Mouse (Mus musculus): ENCODE measurements around the gene Capn5. TPM values are rescaled to one million over a fixed set of nuclear protein-coding genes. Genes with fewer than 3 reads are reported as not detected.

The Capn5 gene
- total and polyA plus RNA-seq, 3 experiments: 0.04 to 0.54 TPM; not detected in 1

DNA sequence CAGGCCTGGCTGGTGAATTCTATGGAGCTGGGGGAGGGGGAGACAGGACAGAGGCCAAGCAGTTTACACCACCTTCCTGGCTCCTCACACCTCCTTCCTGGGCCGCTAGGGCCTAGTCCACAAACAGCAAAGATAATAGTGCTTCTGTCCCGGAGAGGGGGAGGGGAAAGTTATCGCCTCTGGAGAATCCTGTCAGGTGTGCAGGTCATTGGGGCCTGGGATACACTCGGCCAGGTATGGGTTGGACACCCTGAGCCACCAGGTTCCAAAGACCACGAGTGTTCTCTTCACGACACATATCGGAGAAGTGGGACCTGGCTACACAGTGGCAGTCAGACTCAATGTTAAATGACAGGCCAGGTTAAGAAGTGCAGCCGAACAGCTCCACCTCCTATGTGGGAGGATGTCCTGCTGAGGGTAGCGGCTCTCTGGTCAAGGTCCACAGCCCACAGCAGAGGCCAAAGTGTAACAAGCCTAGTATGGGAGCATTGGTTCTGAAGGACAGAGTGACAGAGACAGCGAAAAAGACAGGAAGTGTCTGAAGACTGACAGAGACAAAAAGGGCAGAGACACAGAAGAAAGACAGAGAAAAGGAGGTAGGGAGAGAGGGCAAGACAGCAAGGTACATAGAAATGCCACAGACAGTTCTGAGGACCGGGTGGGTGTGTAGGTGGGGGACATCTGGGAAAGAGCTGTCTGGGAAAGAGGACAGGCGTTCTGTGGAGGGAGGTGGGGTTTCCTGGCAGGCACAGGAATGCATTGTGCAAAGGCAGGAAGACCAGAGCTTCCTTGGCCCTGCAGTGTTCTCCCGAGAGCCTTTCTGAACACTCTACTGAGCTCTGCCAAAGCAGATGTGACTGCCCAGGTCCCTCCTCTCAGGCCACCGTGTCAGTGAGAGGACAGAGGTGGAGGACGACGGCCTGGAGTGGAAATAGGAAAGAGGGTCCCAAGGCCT is 73.3 kb downstream of the Capn5 start:
- TF ChIP-seq POLR2AphosphoS5 (IDR thresholded peaks at IDR 0.05; ENCODE audit: borderline replicate concordance, low read depth, low read length): no peak
- TF ChIP-seq ETS1 (IDR thresholded peaks at IDR 0.05; ENCODE audit: low read depth, low read length): no peak
- no peak for TF ChIP-seq KAT2A (conservative IDR thresholded peaks at IDR 0.05; ENCODE audit: low read depth, low read length)
- no peak for TF ChIP-seq SIN3A (IDR thresholded peaks at IDR 0.05; ENCODE audit: low read length)
- no peak for TF ChIP-seq CHD1 (IDR thresholded peaks at IDR 0.05; ENCODE audit: low read depth, low read length)
- TF ChIP-seq MYB (IDR thresholded peaks at IDR 0.05; ENCODE audit: low read depth, low read length): no peak
- no peak for TF ChIP-seq POLR2A (IDR thresholded peaks at IDR 0.05; ENCODE audit: control insufficient read depth in 1 of 2, insufficient read depth in 1 of 2, low read depth in 1 of 2, low read length in 2 of 2, poor library complexity in 1 of 2)
- TF ChIP-seq MYC (IDR thresholded peaks at IDR 0.05; ENCODE audit: low read depth, low read length): no peak
- no peak for TF ChIP-seq BHLHE40 (IDR thresholded peaks at IDR 0.05; ENCODE audit: borderline replicate concordance, low read depth, low read length)
- no peak for TF ChIP-seq TBP (IDR thresholded peaks at IDR 0.05; ENCODE audit: low read depth, low read length)
- TF ChIP-seq MEF2A (IDR thresholded peaks at IDR 0.05; ENCODE audit: extremely low read depth, insufficient replicate concordance, low read depth, low read length, poor library complexity, severe bottlenecking): no peak
- no peak for TF ChIP-seq TAL1 (IDR thresholded peaks at IDR 0.05; ENCODE audit: low read length)
- TF ChIP-seq JUND (IDR thresholded peaks at IDR 0.05; ENCODE audit: low read depth, low read length): no peak
- Histone ChIP-seq H3K9me3 (replicated peaks; ENCODE audit: insufficient read depth, low read length) (no peaks in the 10 kb centered on the region), H3K9ac (ENCODE audit: control insufficient read depth, low read depth, low read length, poor library complexity, severe bottlenecking) (no peak overlapping the region), H3K4me3 (ENCODE audit: control insufficient read depth in 1 of 2, insufficient read depth in 1 of 2, low read depth in 2 of 2, low read length in 2 of 2) (no peak overlapping the region), H3K27ac (ENCODE audit: control insufficient read depth, low read depth, low read length) (no peak overlapping the region), H3K4me1 (ENCODE audit: control insufficient read depth in 1 of 2, insufficient read depth in 2 of 2, low read length in 2 of 2) (no peaks in the 10 kb centered on the region), H3K27me3 (ENCODE audit: control insufficient read depth in 1 of 2, insufficient read depth in 2 of 2, low read length in 2 of 2) (no peaks in the 10 kb centered on the region), H3K36me3 (ENCODE audit: control insufficient read depth in 1 of 2, insufficient read depth in 2 of 2, low read length in 2 of 2) (no peaks in the 10 kb centered on the region), H3K79me2 (ENCODE audit: control insufficient read depth, insufficient read depth, low read length, poor library complexity) (no peaks in the 10 kb centered on the region)
- no peak for DNase-seq (ENCODE audit: low read depth, low spot score)

DNA sequence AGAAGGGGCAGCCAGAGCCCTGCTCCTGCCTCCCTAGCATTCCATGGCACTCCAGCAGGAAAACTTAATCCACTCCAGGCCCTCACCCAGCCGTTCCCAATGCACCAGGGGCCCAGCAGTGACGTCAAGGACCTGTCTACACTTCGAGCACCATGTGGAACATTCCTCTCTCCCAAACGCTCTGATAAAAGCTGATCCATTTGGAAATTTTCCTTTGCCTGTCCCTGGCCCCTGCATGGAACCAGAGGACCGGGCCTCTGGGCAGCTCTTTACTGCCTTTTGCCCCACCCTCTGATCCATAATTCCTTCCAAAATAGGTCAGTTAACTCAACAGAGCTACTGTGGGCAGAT is 74.2 kb downstream of the Capn5 start:
- no peaks in the 10 kb centered on the region for H3K36me3 ChIP-seq (ENCODE audit: control insufficient read depth in 1 of 2, insufficient read depth in 2 of 2, low read length in 2 of 2)
- H3K4me3 ChIP-seq (ENCODE audit: control insufficient read depth in 1 of 2, insufficient read depth in 1 of 2, low read depth in 2 of 2, low read length in 2 of 2): no peak overlapping the region
- H3K9ac ChIP-seq (ENCODE audit: control insufficient read depth, low read depth, low read length, poor library complexity, severe bottlenecking): no peak overlapping the region
- H3K27me3 ChIP-seq (ENCODE audit: control insufficient read depth in 1 of 2, insufficient read depth in 2 of 2, low read length in 2 of 2): no peaks in the 10 kb centered on the region
- TF ChIP-seq MYC (IDR thresholded peaks at IDR 0.05; ENCODE audit: low read depth, low read length) (no peak), CTCF (IDR thresholded peaks at IDR 0.05 in 2 of 3, conservative IDR thresholded peaks at IDR 0.05 in 1 of 3; ENCODE audit: control insufficient read depth in 1 of 3, insufficient read depth in 1 of 3, low read depth in 2 of 3, low read length in 3 of 3, poor library complexity in 1 of 3, severe bottlenecking in 1 of 3) (no peak)
- H3K9me3 ChIP-seq (replicated peaks; ENCODE audit: insufficient read depth, low read length): no peaks in the 10 kb centered on the region
- H3K27ac ChIP-seq (ENCODE audit: control insufficient read depth, low read depth, low read length): no peak overlapping the region
- H3K4me1 ChIP-seq (ENCODE audit: control insufficient read depth in 1 of 2, insufficient read depth in 2 of 2, low read length in 2 of 2): no peaks in the 10 kb centered on the region
- H3K79me2 ChIP-seq (ENCODE audit: control insufficient read depth, insufficient read depth, low read length, poor library complexity): no peaks in the 10 kb centered on the region
- DNase-seq (ENCODE audit: low read depth, low spot score): no peak

Data from MEL (cell line).